Mouse (Mus musculus): Measurements from ENCODE around the gene Ltk. TPM values are rescaled to one million over a fixed set of nuclear protein-coding genes. Genes with fewer than 3 reads are reported as not detected.

Ltk gene
- polyA plus RNA-seq, 1 experiment from 2014 or later, result 0.14 TPM

DNA sequence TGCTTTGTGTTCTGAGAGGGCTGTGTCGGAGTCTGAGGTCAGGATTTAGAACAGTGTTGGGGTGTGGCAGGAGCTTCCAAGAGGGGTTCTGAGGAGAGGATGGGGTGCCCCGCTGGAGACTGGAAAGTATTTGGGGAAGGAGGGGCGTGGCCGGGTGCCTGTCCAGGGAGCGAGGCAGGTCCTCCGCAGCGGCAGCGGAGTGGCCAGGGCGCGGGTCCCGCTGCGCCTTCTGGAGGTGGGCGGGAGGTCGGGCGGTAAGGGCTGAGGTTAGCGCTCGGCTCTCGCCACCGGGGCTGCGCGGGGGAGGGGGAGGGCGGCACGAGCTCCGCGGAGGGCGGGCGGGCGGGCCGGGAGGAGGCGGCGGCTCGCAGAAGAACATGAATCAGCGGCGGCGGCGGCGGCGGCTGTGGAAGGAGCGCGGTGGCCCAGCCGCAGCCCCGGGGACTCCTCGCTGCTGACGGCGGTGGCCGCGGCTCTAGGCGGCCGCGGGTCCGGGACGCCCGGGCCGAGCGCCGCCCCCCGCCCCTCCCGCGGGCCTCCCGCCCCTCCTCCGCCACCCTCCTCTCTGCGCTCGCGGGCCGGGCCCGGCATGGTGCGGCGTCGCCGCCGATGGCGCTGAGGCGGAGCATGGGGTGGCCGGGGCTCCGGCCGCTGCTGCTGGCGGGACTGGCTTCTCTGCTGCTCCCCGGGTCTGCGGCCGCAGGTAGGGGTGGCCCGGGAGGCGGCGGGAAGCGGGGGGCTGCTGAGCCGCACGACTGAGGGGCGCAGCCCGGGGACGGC, 39.1 kb upstream of the Ltk start:
- peak overlapping the region; percentile 91 for H3K9ac ChIP-seq
- peak overlapping the region; percentile 98 for H3K4me2 ChIP-seq
- no peaks in the 10 kb centered on the region for H3K9me3 ChIP-seq (replicated peaks)
- peaks cover 54% of the 10 kb centered on the region for H3K4me1 ChIP-seq
- H3K36me3 ChIP-seq (ENCODE audit: poor library complexity, severe bottlenecking), result no peaks in the 10 kb centered on the region
- WGBS, result 0% methylated on average over 33 of the region's 89 CpGs
- H3K27ac ChIP-seq, result no peak overlapping the region
- H3K27me3 ChIP-seq, result peaks cover 22% of the 10 kb centered on the region
- H3K4me3 ChIP-seq, result peak overlapping the region; percentile 79
- peak; percentile 59 for ATAC-seq

DNA sequence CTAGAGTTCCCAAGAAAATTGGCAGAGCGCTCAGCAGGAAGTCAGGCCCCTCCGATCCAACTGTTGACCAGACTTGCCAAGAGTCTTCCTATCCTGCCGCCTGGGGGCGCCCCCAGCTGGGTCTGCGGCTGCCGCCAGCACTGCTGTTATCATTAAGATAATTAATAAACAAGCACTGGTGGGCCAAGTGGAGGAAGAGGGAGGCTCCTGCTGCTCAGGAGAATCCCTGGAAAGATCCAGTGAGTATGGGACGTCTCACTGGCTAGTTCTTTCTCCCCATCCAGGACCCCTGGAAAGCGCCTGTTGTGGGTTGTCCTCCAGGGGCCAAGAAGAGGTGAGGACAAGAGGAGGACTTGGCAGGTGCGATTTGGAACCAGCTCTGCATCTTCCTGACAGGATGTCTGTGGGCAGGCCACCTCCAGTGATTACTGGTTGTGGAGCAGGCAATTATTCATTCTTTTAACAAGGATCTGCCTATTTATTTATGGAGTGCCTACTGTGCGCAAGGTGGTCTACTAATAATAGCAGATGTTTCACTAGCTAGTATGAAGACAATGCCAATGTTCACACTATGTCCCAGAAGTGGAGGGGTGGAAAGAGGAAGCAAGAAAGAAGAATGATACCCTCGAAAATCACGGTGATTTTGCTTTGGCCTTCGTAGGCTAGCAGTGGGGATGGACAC, 38.2 kb upstream of the Ltk start:
- Histone ChIP-seq H3K27me3 (peaks cover 24% of the 10 kb centered on the region), H3K4me2 (peak overlapping the region; percentile 98), H3K4me1 (peaks cover 45% of the 10 kb centered on the region), H3K36me3 (ENCODE audit: poor library complexity, severe bottlenecking) (no peaks in the 10 kb centered on the region), H3K4me3 (no peak overlapping the region), H3K9me3 (replicated peaks) (no peaks in the 10 kb centered on the region), H3K27ac (no peak overlapping the region), H3K9ac (no peak overlapping the region)
- no peak for ATAC-seq
- WGBS, result 12% methylated on average over 13 of the region's 13 CpGs

DNA sequence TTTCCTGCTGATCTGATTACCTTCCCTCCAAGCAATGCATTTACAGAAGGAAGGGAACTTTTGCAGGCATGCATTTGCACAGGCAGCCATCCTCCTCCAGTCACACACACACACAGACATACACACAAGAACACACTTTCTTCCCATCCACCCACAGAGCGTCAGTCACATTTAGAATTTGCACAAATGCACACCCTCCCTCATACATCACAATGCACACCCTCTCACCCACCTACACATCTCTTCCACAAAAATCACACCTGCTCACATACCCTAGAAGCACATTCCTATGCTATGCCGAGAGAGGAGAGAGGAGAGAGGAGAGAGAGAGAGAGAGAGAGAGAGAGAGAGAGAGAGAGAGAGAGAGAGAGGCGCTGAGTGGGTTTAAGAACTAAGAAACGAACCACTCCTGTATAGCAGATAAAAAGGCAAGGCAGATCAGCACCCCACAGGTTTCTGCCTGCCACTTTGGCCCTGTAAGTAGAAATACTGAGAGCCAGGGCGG, 37.1 kb upstream of the Ltk start, which contains the start of gene Tyro3:
TSS of gene Tyro3 (plus strand) at position 455 of the 505 bp plus-strand sequence.
- Histone ChIP-seq H3K27ac (no peak within 1 kb of the TSS), H3K4me1 (peaks cover 34% of the 10 kb centered on the region), H3K36me3 (ENCODE audit: poor library complexity, severe bottlenecking) (no peaks in the 10 kb centered on the region), H3K9ac (no peak within 1 kb of the TSS), H3K27me3 (peaks cover 24% of the 10 kb centered on the region), H3K4me3 (no peak within 1 kb of the TSS), H3K9me3 (replicated peaks) (no peaks in the 10 kb centered on the region), H3K4me2 (peak within 1 kb of the TSS; percentile 98; the same call in 1 of the 2 replicates)
- WGBS, result 66% methylated on average over 5 of the region's 5 CpGs
- no peak for ATAC-seq

DNA sequence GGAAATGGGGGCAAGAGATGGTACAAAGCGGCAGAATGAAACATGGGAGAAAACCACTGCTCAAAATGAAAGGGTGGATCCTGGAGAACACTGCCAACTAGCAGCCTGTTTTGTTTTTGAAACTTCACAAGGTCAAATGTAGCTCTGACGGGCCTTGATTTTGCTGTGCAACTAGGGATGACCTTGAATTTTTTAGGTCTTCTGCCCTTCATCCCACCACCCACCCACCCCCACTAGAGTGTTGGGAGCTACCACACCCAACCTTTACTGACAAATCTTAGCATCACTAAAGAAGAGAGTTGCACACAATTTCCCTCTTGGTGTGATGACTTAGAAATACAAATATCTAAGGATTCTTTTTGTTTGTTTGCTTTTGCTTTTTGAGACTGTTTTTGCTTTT, 29.8 kb upstream of the Ltk start:
- H3K27me3 ChIP-seq, result peaks cover 2% of the 10 kb centered on the region; the same call in 1 of the 2 replicates
- 0 out of 2 replicates have a peak, but pooled peaks cover under 1% of the 10 kb centered on the region for H3K36me3 ChIP-seq (ENCODE audit: poor library complexity, severe bottlenecking)
- peaks cover 8% of the 10 kb centered on the region for H3K4me1 ChIP-seq
- WGBS, result 80% methylated on average over 2 of the region's 2 CpGs
- no peak overlapping the region for H3K4me3 ChIP-seq
- no peak overlapping the region for H3K27ac ChIP-seq
- H3K4me2 ChIP-seq, result no peak overlapping the region
- no peaks in the 10 kb centered on the region for H3K9me3 ChIP-seq (replicated peaks)
- ATAC-seq, result no peak
- H3K9ac ChIP-seq, result no peak overlapping the region

DNA sequence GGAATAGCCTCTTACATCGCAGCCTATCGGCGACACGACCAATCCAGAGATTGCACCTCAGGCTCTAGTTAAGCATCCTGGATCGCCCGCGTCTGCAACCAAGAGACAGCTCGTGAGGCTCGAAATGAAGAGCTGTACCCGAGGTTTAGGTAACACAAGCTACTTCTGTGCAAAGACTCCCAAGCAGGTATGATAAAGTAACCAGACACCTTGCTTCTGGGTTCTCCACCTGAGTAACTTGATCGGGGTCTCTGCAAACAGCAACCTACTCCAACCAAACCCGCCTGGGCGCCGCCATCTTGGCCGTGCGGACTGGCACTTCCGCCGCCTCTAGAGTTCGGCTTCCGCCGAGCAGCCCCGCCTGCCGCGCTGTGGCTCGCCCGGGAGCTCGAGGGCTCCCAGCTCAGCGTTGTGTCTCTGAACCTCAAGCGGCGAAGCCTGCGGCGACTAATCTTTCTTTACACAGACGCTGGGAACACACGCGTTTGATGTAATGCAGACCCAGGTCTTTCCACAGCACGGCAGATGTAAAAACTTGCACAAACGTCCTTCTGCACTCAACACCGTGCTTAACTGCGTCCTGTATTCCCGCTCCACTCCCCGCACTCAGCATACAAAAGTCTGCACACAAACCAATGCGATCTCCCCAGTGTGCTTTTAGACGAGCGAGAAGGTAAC, 27.1 kb upstream of the Ltk start, which contains the start of gene Rpap1:
TSS of gene Rpap1 (minus strand) at position 332 of the 678 bp plus-strand sequence.
- Histone ChIP-seq H3K27ac (peak within 1 kb of the TSS; percentile 87), H3K27me3 (no peaks in the 10 kb centered on the region; the same call in 1 of the 2 replicates), H3K9me3 (replicated peaks) (no peaks in the 10 kb centered on the region), H3K9ac (peak within 1 kb of the TSS; percentile 79), H3K4me1 (peaks cover 8% of the 10 kb centered on the region), H3K4me3 (peak within 1 kb of the TSS; percentile 66), H3K36me3 (ENCODE audit: poor library complexity, severe bottlenecking) (peaks cover 10% of the 10 kb centered on the region), H3K4me2 (peak within 1 kb of the TSS; percentile 77)
- under 1% methylated on average over 44 of the region's 44 CpGs for WGBS
- peak; percentile 98 for ATAC-seq

DNA sequence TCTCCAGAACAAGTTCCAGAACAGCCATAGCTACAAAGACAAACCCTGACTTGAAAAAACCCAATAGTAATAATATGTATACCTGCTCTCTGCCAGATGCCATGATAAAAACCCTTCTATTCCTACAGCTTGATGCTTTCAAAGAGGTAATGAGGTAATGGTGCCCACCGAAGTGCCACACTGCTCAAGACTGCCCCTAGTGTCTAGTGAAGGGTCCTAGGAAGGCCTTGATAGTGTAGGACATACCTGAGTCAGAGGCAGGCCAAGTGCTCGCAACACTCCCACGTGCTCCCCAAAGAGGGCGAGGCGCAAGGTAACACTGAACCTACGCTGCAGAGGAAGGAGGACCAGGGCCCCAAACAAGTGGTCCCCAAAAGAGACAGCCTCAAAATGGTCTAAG, 7.0 kb upstream of the Ltk start:
- H3K27me3 ChIP-seq, result no peaks in the 10 kb centered on the region
- H3K36me3 ChIP-seq (ENCODE audit: poor library complexity, severe bottlenecking), result peaks cover 80% of the 10 kb centered on the region
- H3K4me1 ChIP-seq, result no peaks in the 10 kb centered on the region
- WGBS, result 90% methylated on average over 6 of the region's 6 CpGs
- ATAC-seq, result no peak
- no peak overlapping the region for H3K9ac ChIP-seq
- no peak overlapping the region for H3K4me3 ChIP-seq
- H3K27ac ChIP-seq, result no peak overlapping the region
- no peak overlapping the region for H3K4me2 ChIP-seq
- H3K9me3 ChIP-seq (replicated peaks), result no peaks in the 10 kb centered on the region

DNA sequence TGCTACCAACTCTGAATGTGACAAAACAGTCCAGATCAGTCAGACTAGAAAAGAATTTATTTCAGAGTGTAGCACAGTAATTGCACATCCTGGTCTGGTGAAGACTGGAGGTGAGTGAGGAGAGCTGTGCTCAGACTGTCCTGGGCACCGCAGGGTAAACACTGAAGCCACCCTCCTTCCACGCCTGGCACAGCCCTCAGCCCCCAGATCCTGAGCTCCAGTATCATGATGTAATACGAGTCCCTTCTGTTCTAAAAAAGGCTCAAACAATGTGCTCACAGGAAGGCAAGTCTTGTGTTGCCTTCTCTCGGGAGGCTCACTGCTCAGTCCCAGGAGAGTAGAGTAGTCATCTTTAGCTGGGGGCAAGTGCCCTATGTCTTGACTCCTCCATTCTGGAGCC, 3.7 kb upstream of the Ltk start:
- WGBS, result 68% methylated on average over 4 of the region's 4 CpGs
- no peaks in the 10 kb centered on the region for H3K9me3 ChIP-seq (replicated peaks)
- H3K4me3 ChIP-seq, result no peak overlapping the region
- H3K27ac ChIP-seq, result no peak overlapping the region
- no peak for ATAC-seq
- H3K4me1 ChIP-seq, result peaks cover under 1% of the 10 kb centered on the region; the same call in 1 of the 2 replicates
- peaks cover 47% of the 10 kb centered on the region for H3K36me3 ChIP-seq (ENCODE audit: poor library complexity, severe bottlenecking)
- H3K9ac ChIP-seq, result no peak overlapping the region
- H3K4me2 ChIP-seq, result no peak overlapping the region
- H3K27me3 ChIP-seq, result peaks cover 22% of the 10 kb centered on the region

DNA sequence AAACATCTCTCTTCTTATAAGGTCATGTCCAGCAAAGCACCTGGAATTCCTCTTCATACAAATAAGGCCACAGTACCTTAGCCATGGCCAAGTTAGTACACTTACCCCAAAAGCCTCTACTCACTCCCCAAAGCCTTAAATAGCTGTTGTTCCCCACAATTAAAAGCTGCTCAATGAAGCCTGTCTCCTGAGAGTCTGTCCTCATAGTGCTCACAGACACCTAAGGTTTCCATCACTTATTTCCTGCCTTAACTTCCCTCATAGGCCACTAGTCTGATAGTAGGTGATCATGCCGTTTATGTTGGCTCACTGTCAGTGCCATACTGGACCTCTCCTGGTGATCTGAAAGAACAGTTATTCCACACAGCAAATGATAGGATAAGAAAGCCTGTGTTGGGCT, 2.0 kb upstream of the Ltk start:
- Histone ChIP-seq H3K4me2 (no peak overlapping the region), H3K9ac (no peak overlapping the region), H3K4me3 (no peak overlapping the region), H3K36me3 (ENCODE audit: poor library complexity, severe bottlenecking) (peaks cover 35% of the 10 kb centered on the region), H3K9me3 (replicated peaks) (no peaks in the 10 kb centered on the region), H3K4me1 (peaks cover 14% of the 10 kb centered on the region), H3K27me3 (peaks cover 39% of the 10 kb centered on the region), H3K27ac (no peak overlapping the region)
- WGBS, result 86% methylated on average over 1 of the region's 1 CpGs
- ATAC-seq, result no peak

DNA sequence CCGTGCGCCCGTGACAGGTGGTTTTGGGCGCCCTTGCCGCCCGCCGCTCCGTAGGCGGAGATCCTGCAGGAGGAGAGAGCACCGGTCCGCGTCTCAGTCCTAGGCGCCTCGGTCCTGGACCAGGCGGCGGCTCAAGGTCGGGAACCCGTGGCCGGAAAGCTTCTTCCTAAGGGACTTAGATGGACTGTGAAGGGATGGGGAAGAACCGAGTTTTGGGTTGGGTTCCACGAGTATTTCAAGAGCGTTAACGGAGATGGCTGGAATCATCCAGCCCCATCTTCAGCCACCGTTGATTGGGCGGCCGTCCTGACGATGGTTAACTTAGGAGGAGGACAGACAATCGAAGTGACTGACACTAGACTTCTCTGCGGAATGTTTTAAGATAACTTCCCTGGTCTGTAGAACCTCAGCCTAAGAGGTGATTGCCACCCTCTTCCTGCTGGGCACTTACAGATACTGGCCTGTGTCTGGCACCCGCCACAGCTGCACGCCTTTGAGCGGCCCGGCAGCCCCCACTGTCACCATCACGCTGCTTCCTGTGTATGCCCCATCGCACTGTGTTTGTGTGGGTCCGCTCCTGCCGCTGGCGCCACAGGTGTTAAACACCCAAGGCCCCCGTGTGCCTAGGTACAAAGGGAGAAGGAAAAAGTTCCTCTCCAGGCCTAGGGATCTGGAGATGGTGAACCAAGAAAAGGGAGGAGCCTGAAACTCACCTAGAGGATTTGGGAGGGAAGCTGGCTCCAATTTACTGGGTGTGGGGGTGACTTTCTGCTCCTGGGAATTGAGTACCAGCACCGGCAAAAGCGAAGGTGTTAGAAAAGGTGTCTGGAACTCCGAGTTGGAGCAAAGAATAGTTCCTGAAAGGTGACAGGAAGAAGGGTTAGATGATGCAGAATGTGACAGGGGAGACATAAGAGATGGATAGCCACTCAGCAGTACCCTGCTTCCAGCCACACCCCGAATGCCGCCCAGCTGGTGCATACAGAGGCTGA, 1.1 kb downstream of the Ltk start:
- Histone ChIP-seq H3K9ac (peak overlapping the region; percentile 70), H3K4me1 (peaks cover 14% of the 10 kb centered on the region), H3K27me3 (peaks cover 52% of the 10 kb centered on the region), H3K36me3 (ENCODE audit: poor library complexity, severe bottlenecking) (peaks cover 10% of the 10 kb centered on the region), H3K9me3 (replicated peaks) (no peaks in the 10 kb centered on the region), H3K4me2 (peak overlapping the region; percentile 98), H3K4me3 (peak overlapping the region; percentile 62), H3K27ac (no peak overlapping the region)
- WGBS, result 3% methylated on average over 43 of the region's 44 CpGs
- ATAC-seq, result no peak

DNA sequence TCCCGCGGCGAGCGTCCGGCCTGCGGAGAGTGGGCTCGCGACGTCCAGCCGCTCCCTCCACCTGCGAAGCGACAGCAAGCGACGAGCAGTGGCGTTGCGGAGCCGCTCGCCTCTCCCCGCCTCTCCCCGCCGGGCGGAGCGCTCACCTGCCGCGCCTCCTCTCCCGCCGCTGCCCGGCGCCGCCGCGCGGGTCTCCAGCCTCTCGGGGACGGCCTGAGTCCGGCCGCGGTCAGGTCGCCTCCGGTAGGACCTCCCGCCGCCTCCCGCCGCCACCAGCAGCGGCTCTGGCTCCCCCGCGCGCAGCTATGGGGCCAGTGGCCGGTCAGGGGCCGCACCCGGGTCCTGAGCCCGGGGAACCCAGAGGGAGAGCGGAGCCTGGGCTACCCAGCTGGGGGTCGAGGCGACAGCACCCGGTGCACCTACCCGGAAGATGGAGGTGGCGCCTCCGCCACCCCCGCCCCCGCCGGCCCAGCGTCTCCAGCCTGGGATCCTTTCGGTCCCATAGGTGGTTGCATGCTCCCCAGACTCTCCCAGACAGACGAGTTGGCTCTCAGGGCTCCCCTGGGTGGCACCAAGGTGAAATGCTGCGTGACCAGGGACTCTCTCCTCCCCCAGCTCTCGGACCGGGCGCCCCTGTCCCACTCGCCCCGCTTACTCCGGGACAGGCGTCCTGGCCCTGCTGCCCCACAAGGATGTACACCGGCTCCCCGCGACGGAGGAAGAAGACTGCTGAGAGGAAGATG, 2.0 kb downstream of the Ltk start:
- Histone ChIP-seq H3K36me3 (ENCODE audit: poor library complexity, severe bottlenecking) (peaks cover 1% of the 10 kb centered on the region; the same call in 1 of the 2 replicates), H3K9ac (peak overlapping the region; percentile 70), H3K9me3 (replicated peaks) (no peaks in the 10 kb centered on the region), H3K4me1 (peaks cover 14% of the 10 kb centered on the region), H3K27me3 (peaks cover 52% of the 10 kb centered on the region), H3K27ac (no peak overlapping the region), H3K4me3 (peak overlapping the region; percentile 62), H3K4me2 (peak overlapping the region; percentile 98)
- WGBS, result under 1% methylated on average over 51 of the region's 77 CpGs
- ATAC-seq, result peak; percentile 41; the same call in 1 of the 2 replicates

Data from forebrain, embryonic 13.5 days (tissue).